Mouse (Mus musculus) bone marrow, adult 2 months (tissue): ENCODE data around the gene Tmem265.

ENCODE experiments used
- CTCF ChIP-seq: fragments of 200-500 bp; IDR thresholded peaks from 2 replicates; pipeline ENCODE4 v1.5.1; 2011; ENCODE audit warnings: low read length, control low read depth; ENCODE audit not compliant: control insufficient read depth, insufficient read depth
- POLR2A ChIP-seq: fragments of 200-500 bp; IDR thresholded peaks from 2 replicates; pipeline ENCODE4 v1.6.1; 2011; ENCODE audit warnings: low read depth, mild to moderate bottlenecking, control low read depth, low read length, borderline replicate concordance; ENCODE audit not compliant: control insufficient read depth

- TF ChIP-seq CTCF (no peak), POLR2A (no peak)
Measured at GRCm38 (mm10) chr7:127574115-127574514, 12.9 kb downstream of the Tmem265 start.
